Mouse (Mus musculus) MEL-GATA-1-ER (cell line): Measurements from ENCODE around the gene Sgpp2.

Source experiments
- DNase-seq: peaks from one replicate; pipeline ENCODE4 v3.0.0-alpha.2; 2012; ENCODE audit warnings: low read depth; ENCODE audit errors: extremely low read depth

The Sgpp2 gene

GRCm38 (mm10) chr1:78446742-78447141, 136.6 kb downstream of the Sgpp2 start:
- no peak for DNase-seq

- DNase-seq, result no peak
Observed at GRCm38 (mm10) chr1:78448091-78448490, 137.9 kb downstream of the Sgpp2 start.

GRCm38 (mm10) chr1:78451070-78451854, 141.1 kb downstream of the Sgpp2 start:
- no peak for DNase-seq

- DNase-seq, result no peak
Observed at GRCm38 (mm10) chr1:78452544-78452943, 142.4 kb downstream of the Sgpp2 start.

- no peak for DNase-seq
Observed at GRCm38 (mm10) chr1:78453886-78454285, 143.7 kb downstream of the Sgpp2 start.

- no peak for DNase-seq
Observed at GRCm38 (mm10) chr1:78454659-78455058, 144.5 kb downstream of the Sgpp2 start.
